In genomic region chr8:120559654-120560053, GRCm38 (mm10) we compare ENCODE assay signal across 11 mouse cellular contexts. TPM values are rescaled to one million over a fixed set of nuclear protein-coding genes. Genes with fewer than 3 reads are reported as not detected.
DNase-seq lines count a peak whose midpoint lies in the region; ATAC-seq and TF ChIP-seq lines count a peak whose summit lies in the region.
"Had no signal": no experiment of that assay in that cellular context is flagged by ENCODE, and none has a peak within 500 bp of the region (broad histone marks: within the 10 kb centered on the region; RNA-seq: fewer than 3 reads in every experiment).

No protein-coding gene starts in this region.

- peak overlapping the region; percentile 22; the same call in 1 of the 2 replicates for H3K4me2 ChIP-seq in midbrain, embryonic 14.5 days (ENCODE audit: low read length)

- DNase-seq in gastrocnemius, adult 2 months: no peak
- DNase-seq in gastrocnemius, postnatal 14 days: no peak
- DNase-seq in embryo, embryonic 10.5 days (ENCODE audit: low spot score): peak; percentile 59
- no peak for DNase-seq in hindbrain, embryonic 10.5 days (ENCODE audit: low spot score)
- DNase-seq in midbrain, embryonic 14.5 days: peak; percentile 77
- no peak for DNase-seq in thymus, postnatal 36 days
- no peak for DNase-seq in testis, postnatal 10 days (ENCODE audit: low spot score)
- no peak for DNase-seq in cerebellum, postnatal 36 days
- DNase-seq: B cell, adult 2 months; heart, adult 11 months; lung, postnatal 10 days had no signal

- peaks cover 100% of the 10 kb centered on the region for H3K4me1 ChIP-seq in hindbrain, embryonic 10.5 days (replicated peaks)
- H3K4me1 ChIP-seq in midbrain, embryonic 14.5 days (ENCODE audit: control insufficient read depth, insufficient read depth, low read length): peaks cover 92% of the 10 kb centered on the region

- 0 out of 2 replicates have a peak overlapping the region, but pooled peaks have one; percentile 1 for H3K27ac ChIP-seq in gastrocnemius, adult 2 months
- H3K27ac ChIP-seq in hindbrain, embryonic 10.5 days: peak overlapping the region; percentile 82
- H3K27ac ChIP-seq in midbrain, embryonic 14.5 days (replicated peaks; ENCODE audit: low read depth, low read length): peak overlapping the region; percentile 85

- peaks cover 64% of the 10 kb centered on the region for H3K36me3 ChIP-seq in hindbrain, embryonic 10.5 days
- 0 out of 2 replicates have a peak, but pooled peaks cover 8% of the 10 kb centered on the region for H3K36me3 ChIP-seq in midbrain, embryonic 14.5 days (ENCODE audit: control insufficient read depth, insufficient read depth, low read length)

- ATAC-seq in midbrain, embryonic 14.5 days (ENCODE audit: low FRiP score, low TSS enrichment): 0 out of 2 replicates have a peak, but pooled peaks have one; percentile 24

- WGBS in hindbrain, embryonic 10.5 days: 24% methylated on average over 11 of the region's 11 CpGs
- WGBS in midbrain, embryonic 14.5 days: 5% methylated on average over 11 of the region's 11 CpGs

- no peaks in the 10 kb centered on the region for H3K9me3 ChIP-seq in hindbrain, embryonic 10.5 days
- H3K9me3 ChIP-seq in midbrain, embryonic 14.5 days (ENCODE audit: control insufficient read depth, low read length): no peaks in the 10 kb centered on the region

- no peak overlapping the region for H3K4me3 ChIP-seq in gastrocnemius, adult 2 months
- no peak overlapping the region for H3K4me3 ChIP-seq in hindbrain, embryonic 10.5 days
- no peak overlapping the region for H3K4me3 ChIP-seq in midbrain, embryonic 14.5 days (replicated peaks; ENCODE audit: low read depth, low read length)

- no peak for TF ChIP-seq CTCF in gastrocnemius, adult 2 months (IDR thresholded peaks at IDR 0.05)

- intact Hi-C loops in gastrocnemius, adult 2 months (cut with DNase I): no loop called here
- intact Hi-C loops in gastrocnemius, postnatal 14 days (cut with DNase I; ENCODE audit: low total_unique reads): no loop called here

- H3K9ac ChIP-seq in midbrain, embryonic 14.5 days (replicated peaks; ENCODE audit: low read length): 0 out of 2 replicates have a peak overlapping the region, but pooled peaks have one; percentile 3

- 0 out of 2 replicates have a peak, but pooled peaks cover 7% of the 10 kb centered on the region for H3K27me3 ChIP-seq in hindbrain, embryonic 10.5 days (ENCODE audit: insufficient read depth, poor library complexity, severe bottlenecking)
- no peaks in the 10 kb centered on the region for H3K27me3 ChIP-seq in midbrain, embryonic 14.5 days (ENCODE audit: control insufficient read depth, insufficient read depth, low read length)

RNA-seq across cellular contexts. Expression of gene Gins2, which starts 29.4 kb away (rescaled TPM):
- total RNA-seq in gastrocnemius, adult 2 months (2021): under 1 TPM; 0.36 to 0.67 TPM
- 1 to 10 TPM; 2.9 to 3.6 TPM for total RNA-seq in gastrocnemius, postnatal 14 days (2021)
- 138 and 165 TPM in 2 replicates for polyA plus RNA-seq in hindbrain, embryonic 10.5 days (2016; fragmentation: Nextera tagmentation; extraction: Ambion mirVana)
- 15.5 and 23.7 TPM in 2 replicates for polyA plus RNA-seq in midbrain, embryonic 14.5 days (2014; fragmentation: Nextera tagmentation; extraction: Ambion mirVana)

Comparison
In these comparisons a context has a peak if more than half of its experiments do, and no peak if none do; other contexts are left out.
1. DNase-seq: peak in embryo, embryonic 10.5 days (single experiment) and midbrain, embryonic 14.5 days (single experiment); none in gastrocnemius, adult 2 months (single experiment), gastrocnemius, postnatal 14 days (single experiment), hindbrain, embryonic 10.5 days (single experiment), thymus, postnatal 36 days (0 of 2), testis, postnatal 10 days (single experiment) and cerebellum, postnatal 36 days (0 of 2).
2. H3K27ac ChIP-seq: peak in every context shown above with its lines; median percentile 85 in midbrain, embryonic 14.5 days; 82 in hindbrain, embryonic 10.5 days; 1 in gastrocnemius, adult 2 months.